Mouse (Mus musculus) ES-E14 (cell line): Measurements from ENCODE around the gene Snai1.

ENCODE experiments used
- CHD2 ChIP-seq: IDR thresholded peaks from 2 replicates; pipeline ENCODE4 v1.6.1; 2014; ENCODE audit warnings: mild to moderate bottlenecking, low read depth, low read length, inconsistent platforms
- HCFC1 ChIP-seq: IDR thresholded peaks from 2 replicates; pipeline ENCODE4 v1.6.1; 2012; ENCODE audit warnings: low read length, inconsistent platforms, borderline replicate concordance; ENCODE audit not compliant: insufficient read depth
- ZC3H11A ChIP-seq: IDR thresholded peaks from 2 replicates; pipeline ENCODE4 v1.6.1; 2012; ENCODE audit warnings: low read depth, mild to moderate bottlenecking, inconsistent platforms, low read length, borderline replicate concordance
- ZNF384 ChIP-seq: IDR thresholded peaks from 2 replicates; pipeline ENCODE4 v1.6.1; 2012; ENCODE audit warnings: low read depth, low read length, inconsistent platforms

GRCm38 (mm10) chr2:167552927-167553402 lies 15.0 kb downstream of the Snai1 start:
- TF ChIP-seq ZNF384 (no peak), CHD2 (no peak), ZC3H11A (no peak), HCFC1 (no peak)
